Mouse (Mus musculus) lung, postnatal 0 days (tissue): ENCODE results near the gene Slc25a25. TPM values are rescaled to one million over a fixed set of nuclear protein-coding genes. Genes with fewer than 3 reads are reported as not detected.

Experiments used
- ATAC-seq: fragments of 200-750 bp; cut with Nextera tagmentation; 2 replicates; pipeline ENCODE4 v1.8.0; 2017; ENCODE audit warnings: moderate library complexity
- DNase-seq: peaks from one replicate; pipeline ENCODE4 v3.0.0-alpha.2; 2016; ENCODE audit warnings: low spot score
- H3K27ac ChIP-seq: fragments of 300-500 bp; sonication (generic); 2 replicates; pipeline ENCODE4 v1.5.1; 2014; ENCODE audit warnings: antibody characterized with exemption, mild to moderate bottlenecking, low read length, mixed read lengths
- H3K27me3 ChIP-seq: fragments of 300-500 bp; sonication (generic); replicated peaks from 2 replicates; pipeline ENCODE4 v1.6.1; 2014; ENCODE audit warnings: low read length, mixed read lengths; ENCODE audit not compliant: insufficient read depth
- H3K36me3 ChIP-seq: fragments of 300-500 bp; sonication (generic); 2 replicates; pipeline ENCODE4 v1.6.1; 2014; ENCODE audit warnings: low read length, mixed read lengths; ENCODE audit not compliant: insufficient read depth
- H3K4me1 ChIP-seq: fragments of 300-500 bp; sonication (generic); 2 replicates; pipeline ENCODE4 v1.6.1; 2014; ENCODE audit warnings: antibody characterized with exemption, low read depth, low read length, mixed read lengths; ENCODE audit not compliant: insufficient read depth
- H3K4me2 ChIP-seq: fragments of 300-500 bp; sonication (generic); replicated peaks from 2 replicates; pipeline ENCODE4 v1.6.1; 2014; ENCODE audit warnings: low read depth, mild to moderate bottlenecking, low read length, moderate library complexity, mixed read lengths
- H3K4me3 ChIP-seq: fragments of 300-500 bp; sonication (generic); 2 replicates; pipeline ENCODE4 v1.5.1; 2014; ENCODE audit warnings: low read depth, low read length
- H3K9ac ChIP-seq: fragments of 300-500 bp; sonication (generic); replicated peaks from 2 replicates; pipeline ENCODE4 v1.6.1; 2014; ENCODE audit warnings: low read depth, mild to moderate bottlenecking
- H3K9me3 ChIP-seq: fragments of 300-500 bp; sonication (generic); 2 replicates; pipeline ENCODE4 v1.6.1; 2016; ENCODE audit warnings: low read length, mixed read lengths
- CTCF ChIP-seq: IDR thresholded peaks from 2 replicates; pipeline ENCODE4 v1.5.1; 2016; ENCODE audit warnings: antibody characterized with exemption, mild to moderate bottlenecking
- EP300 ChIP-seq: IDR thresholded peaks from 2 replicates; pipeline ENCODE4 v1.6.1; 2016; ENCODE audit warnings: antibody characterized with exemption, mild to moderate bottlenecking, control low read depth
- WGBS: fragments of 180-500 bp; shearing (Covaris S2); extraction: QIAGEN DNeasy Blood & Tissue Kit; methylation state at CpG from one replicate; pipeline ENCODE4 v1.1.7; 2014; 5-methylcytosine and 5-hydroxymethylcytosine counted together
- polyA plus RNA-seq: library from polyadenylated mRNA; unstranded; fragments of >200 nt; fragmentation: Nextera tagmentation; extraction: Ambion mirVana; gene quantifications from 2 replicates; pipeline ENCODE4 v1.2.1, GENCODE M21; 2015

Slc25a25 gene
- polyA plus RNA-seq, 1 experiment from 2014 or later: 16.7 TPM

GRCm38 (mm10) chr2:32464212-32464891 is 13.1 kb upstream of the Slc25a25 start:
- no peaks in the 10 kb centered on the region for H3K27me3 ChIP-seq
- ATAC-seq (peak; percentile 90), DNase-seq (peak; percentile 89)
- no peak overlapping the region for H3K4me3 ChIP-seq
- H3K4me1 ChIP-seq: peaks cover 13% of the 10 kb centered on the region
- TF ChIP-seq CTCF: peak; percentile 14; the same call in 1 of the 2 replicates
- TF ChIP-seq EP300: peak; percentile 75
- H3K9ac ChIP-seq: no peak overlapping the region
- no peak overlapping the region for H3K4me2 ChIP-seq
- 14% methylated on average over 6 of the region's 6 CpGs for whole genome bisulfite sequencing
- no peaks in the 10 kb centered on the region for H3K36me3 ChIP-seq
- peak overlapping the region; percentile 22 for H3K27ac ChIP-seq
- no peaks in the 10 kb centered on the region for H3K9me3 ChIP-seq

- Histone ChIP-seq H3K27me3 (no peaks in the 10 kb centered on the region), H3K9me3 (no peaks in the 10 kb centered on the region), H3K4me2 (no peak overlapping the region), H3K36me3 (no peaks in the 10 kb centered on the region), H3K4me3 (no peak overlapping the region), H3K9ac (no peak overlapping the region), H3K27ac (peak overlapping the region; percentile 22), H3K4me1 (peaks cover 13% of the 10 kb centered on the region)
- TF ChIP-seq EP300 (no peak), CTCF (no peak)
- peak; percentile 35 for DNase-seq
- WGBS: 69% methylated on average over 2 of the region's 2 CpGs
- peak; percentile 72 for ATAC-seq
Measured at GRCm38 (mm10) chr2:32463773-32464172, 12.5 kb upstream of the Slc25a25 start.

- DNase-seq (no peak), ATAC-seq (no peak)
- Histone ChIP-seq H3K4me2 (no peak overlapping the region), H3K9me3 (no peaks in the 10 kb centered on the region), H3K27me3 (no peaks in the 10 kb centered on the region), H3K27ac (no peak overlapping the region), H3K4me1 (peaks cover 10% of the 10 kb centered on the region), H3K36me3 (no peaks in the 10 kb centered on the region), H3K4me3 (no peak overlapping the region), H3K9ac (no peak overlapping the region)
- 91% methylated on average over 2 of the region's 2 CpGs for WGBS
- TF ChIP-seq EP300: no peak
- no peak for TF ChIP-seq CTCF
Measured at GRCm38 (mm10) chr2:32459657-32460056, 8.4 kb upstream of the Slc25a25 start.

- H3K27me3 ChIP-seq: no peaks in the 10 kb centered on the region
- peaks cover 11% of the 10 kb centered on the region; the same call in 1 of the 2 replicates for H3K4me1 ChIP-seq
- no peak overlapping the region for H3K27ac ChIP-seq
- ATAC-seq: peak; percentile 89
- no peaks in the 10 kb centered on the region for H3K36me3 ChIP-seq
- H3K9me3 ChIP-seq: no peaks in the 10 kb centered on the region
- H3K4me2 ChIP-seq: no peak overlapping the region
- WGBS: 50% methylated on average over 2 of the region's 2 CpGs
- DNase-seq: peak; percentile 89
- TF ChIP-seq CTCF (no peak), EP300 (peak; percentile 72)
- H3K4me3 ChIP-seq: no peak overlapping the region
- H3K9ac ChIP-seq: no peak overlapping the region
Measured at GRCm38 (mm10) chr2:32458300-32458699, 7.1 kb upstream of the Slc25a25 start.

GRCm38 (mm10) chr2:32455101-32455500 is 3.9 kb upstream of the Slc25a25 start:
- peak; percentile 72 for DNase-seq
- H3K9me3 ChIP-seq: no peaks in the 10 kb centered on the region
- WGBS: 61% methylated on average over 8 of the region's 8 CpGs
- no peaks in the 10 kb centered on the region for H3K36me3 ChIP-seq
- H3K4me1 ChIP-seq: peaks cover 26% of the 10 kb centered on the region; the same call in 1 of the 2 replicates
- TF ChIP-seq CTCF: no peak
- peak; percentile 76 for TF ChIP-seq EP300
- no peak overlapping the region for H3K4me3 ChIP-seq
- peak; percentile 23 for ATAC-seq
- H3K9ac ChIP-seq: no peak overlapping the region
- no peaks in the 10 kb centered on the region for H3K27me3 ChIP-seq
- H3K27ac ChIP-seq: peak overlapping the region; percentile 71
- H3K4me2 ChIP-seq: no peak overlapping the region

- DNase-seq (no peak), ATAC-seq (no peak)
- no peaks in the 10 kb centered on the region for H3K9me3 ChIP-seq
- peak overlapping the region; percentile 47; the same call in 1 of the 2 replicates for H3K27ac ChIP-seq
- H3K4me1 ChIP-seq: peaks cover 28% of the 10 kb centered on the region; the same call in 1 of the 2 replicates
- no peak overlapping the region for H3K4me2 ChIP-seq
- no peaks in the 10 kb centered on the region for H3K27me3 ChIP-seq
- TF ChIP-seq EP300: no peak
- no peak for TF ChIP-seq CTCF
- no peak overlapping the region for H3K4me3 ChIP-seq
- 63% methylated on average over 10 of the region's 10 CpGs for WGBS
- H3K36me3 ChIP-seq: no peaks in the 10 kb centered on the region
- no peak overlapping the region for H3K9ac ChIP-seq
Measured at GRCm38 (mm10) chr2:32454633-32455032, 3.4 kb upstream of the Slc25a25 start.
